Mouse (Mus musculus): ENCODE measurements around the gene Syt9. TPM values are rescaled to one million over a fixed set of nuclear protein-coding genes. Genes with fewer than 3 reads are reported as not detected.

Syt9 gene
- polyA plus RNA-seq, 1 experiment from 2014 or later, result 12.9 TPM

DNA sequence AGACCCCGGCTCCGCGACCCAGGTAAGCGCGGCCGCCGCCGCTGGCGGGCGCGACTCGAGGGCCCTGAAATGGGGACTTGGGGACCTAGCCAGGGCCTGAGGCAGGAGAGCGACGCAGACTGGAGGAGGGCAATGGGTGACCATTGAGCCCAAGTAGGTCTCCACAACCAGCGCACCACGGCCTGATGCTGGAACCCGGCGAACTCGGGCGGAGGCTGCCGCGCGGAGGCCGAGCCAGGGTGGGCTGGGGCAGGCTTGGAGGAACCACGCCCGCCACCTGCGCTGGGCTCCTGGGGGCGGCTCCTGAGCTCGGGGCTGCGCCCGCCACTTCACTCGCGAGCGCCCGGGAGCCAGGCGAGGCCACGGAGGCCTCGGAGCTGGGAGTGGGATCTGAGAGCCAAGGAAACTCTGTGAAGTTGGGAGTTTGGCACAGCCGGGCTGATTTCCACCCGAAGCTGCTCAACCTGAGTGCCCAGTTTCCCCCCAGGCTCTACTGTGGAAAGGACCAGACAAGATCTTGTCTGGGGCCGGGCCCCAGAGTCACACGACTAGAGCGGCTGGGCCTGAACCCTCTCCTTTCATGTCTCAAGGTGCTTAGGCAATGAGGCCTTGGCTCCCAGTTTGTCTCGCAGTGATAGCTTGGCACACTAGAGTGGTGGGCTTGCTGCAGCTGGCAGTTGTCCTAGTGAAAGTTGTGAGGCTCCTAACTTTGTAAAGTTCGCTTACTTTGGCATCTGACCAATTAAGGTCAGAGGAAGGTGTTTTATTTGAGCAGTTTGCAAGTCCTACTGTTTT, 795 bp downstream of the Syt9 start:
- Histone ChIP-seq H3K27me3 (replicated peaks; ENCODE audit: control insufficient read depth, insufficient read depth, low read length) (peaks cover 2% of the 10 kb centered on the region; the same call in 1 of the 2 replicates), H3K4me3 (ENCODE audit: low read length) (peak overlapping the region; percentile 79), H3K4me2 (ENCODE audit: low read length) (peak overlapping the region; percentile 92), H3K36me3 (ENCODE audit: control insufficient read depth, insufficient read depth, low read length) (no peaks in the 10 kb centered on the region), H3K9me3 (ENCODE audit: control insufficient read depth, low read length) (no peaks in the 10 kb centered on the region), H3K9ac (ENCODE audit: low read depth, low read length) (peak overlapping the region; percentile 84), H3K27ac (ENCODE audit: low read depth, low read length) (peak overlapping the region; percentile 74), H3K4me1 (ENCODE audit: control insufficient read depth, insufficient read depth, low read depth, low read length) (peaks cover 9% of the 10 kb centered on the region)
- ATAC-seq, result no peak; the same call in 1 of the 2 replicates
- 3% methylated on average over 45 of the region's 45 CpGs for WGBS

DNA sequence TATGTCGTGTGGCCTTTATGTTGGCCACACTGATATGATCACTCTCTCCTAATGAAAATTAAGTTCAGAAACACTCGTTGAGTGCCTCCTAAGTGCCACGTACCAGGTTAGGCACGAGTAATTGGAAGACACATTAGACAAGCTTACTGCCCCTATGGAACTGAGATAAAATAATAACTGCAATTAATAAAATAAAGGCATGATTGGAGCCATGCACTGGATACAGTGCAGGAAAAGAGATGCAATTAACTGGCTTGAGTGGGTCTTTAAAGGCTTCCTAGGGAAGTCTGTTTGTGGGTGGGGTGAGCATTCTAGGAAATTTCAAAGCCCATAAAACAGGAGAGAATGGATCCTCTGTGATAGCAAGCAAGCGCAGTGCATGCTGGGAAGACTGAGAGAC, 10.0 kb downstream of the Syt9 start:
- 78% methylated on average over 5 of the region's 5 CpGs for WGBS
- Histone ChIP-seq H3K9me3 (ENCODE audit: control insufficient read depth, low read length) (no peaks in the 10 kb centered on the region), H3K9ac (ENCODE audit: low read depth, low read length) (no peak overlapping the region), H3K4me3 (ENCODE audit: low read length) (no peak overlapping the region), H3K27ac (ENCODE audit: low read depth, low read length) (no peak overlapping the region), H3K4me1 (ENCODE audit: control insufficient read depth, insufficient read depth, low read depth, low read length) (no peaks in the 10 kb centered on the region), H3K4me2 (ENCODE audit: low read length) (no peak overlapping the region), H3K27me3 (replicated peaks; ENCODE audit: control insufficient read depth, insufficient read depth, low read length) (no peaks in the 10 kb centered on the region), H3K36me3 (ENCODE audit: control insufficient read depth, insufficient read depth, low read length) (no peaks in the 10 kb centered on the region)
- ATAC-seq, result peak; percentile 48; the same call in 1 of the 2 replicates

DNA sequence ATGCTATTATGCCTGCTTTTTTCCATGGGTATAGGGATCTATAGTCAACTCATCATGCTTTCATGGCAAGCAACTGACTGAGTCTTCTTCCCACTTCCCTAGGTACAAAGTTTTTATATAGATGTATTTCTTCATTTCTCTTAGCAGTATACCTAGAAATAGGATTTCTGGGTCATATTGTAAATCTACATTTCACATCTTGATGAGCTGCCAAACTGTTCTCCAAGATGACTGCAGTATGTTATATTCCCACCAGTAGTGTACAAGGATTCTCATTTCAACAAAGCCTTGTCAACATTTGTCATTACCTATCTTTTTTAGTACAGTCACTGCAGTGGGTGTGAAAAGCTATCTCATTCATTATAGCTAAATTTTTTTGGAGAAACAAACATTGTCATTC, 19.1 kb downstream of the Syt9 start:
- no peaks in the 10 kb centered on the region for H3K36me3 ChIP-seq (ENCODE audit: control insufficient read depth, insufficient read depth, low read length)
- H3K9ac ChIP-seq (ENCODE audit: low read depth, low read length), result no peak overlapping the region
- H3K27me3 ChIP-seq (replicated peaks; ENCODE audit: control insufficient read depth, insufficient read depth, low read length), result no peaks in the 10 kb centered on the region
- H3K4me3 ChIP-seq (ENCODE audit: low read length), result no peak overlapping the region
- no peak overlapping the region for H3K4me2 ChIP-seq (ENCODE audit: low read length)
- no peak overlapping the region for H3K27ac ChIP-seq (ENCODE audit: low read depth, low read length)
- ATAC-seq, result no peak
- no peaks in the 10 kb centered on the region for H3K4me1 ChIP-seq (ENCODE audit: control insufficient read depth, insufficient read depth, low read depth, low read length)
- H3K9me3 ChIP-seq (ENCODE audit: control insufficient read depth, low read length), result no peaks in the 10 kb centered on the region

DNA sequence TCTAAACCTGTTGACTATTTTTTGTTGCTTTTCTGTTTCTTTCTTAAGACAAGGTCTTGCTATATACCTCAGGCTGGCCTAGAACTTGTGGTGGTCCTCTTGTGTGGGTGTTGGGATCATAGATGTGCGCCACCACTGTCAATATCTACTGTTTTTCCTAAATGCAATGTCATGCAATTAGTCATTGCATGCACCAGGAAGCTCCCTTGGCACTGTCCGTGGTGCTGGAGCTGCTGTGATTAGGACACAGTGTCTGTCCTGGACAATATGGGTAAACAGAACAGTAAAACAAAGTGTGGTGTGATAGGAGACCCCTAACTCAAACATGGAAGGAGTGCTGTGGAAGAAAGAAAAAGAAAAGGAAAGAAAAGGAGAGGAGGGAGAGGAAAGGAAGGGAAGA, 22.2 kb downstream of the Syt9 start:
- no peak overlapping the region for H3K27ac ChIP-seq (ENCODE audit: low read depth, low read length)
- no peak overlapping the region for H3K4me3 ChIP-seq (ENCODE audit: low read length)
- no peak for ATAC-seq
- no peak overlapping the region for H3K4me2 ChIP-seq (ENCODE audit: low read length)
- 71% methylated on average over 2 of the region's 2 CpGs for WGBS
- no peaks in the 10 kb centered on the region for H3K27me3 ChIP-seq (replicated peaks; ENCODE audit: control insufficient read depth, insufficient read depth, low read length)
- H3K4me1 ChIP-seq (ENCODE audit: control insufficient read depth, insufficient read depth, low read depth, low read length), result no peaks in the 10 kb centered on the region
- H3K9me3 ChIP-seq (ENCODE audit: control insufficient read depth, low read length), result no peaks in the 10 kb centered on the region
- no peaks in the 10 kb centered on the region for H3K36me3 ChIP-seq (ENCODE audit: control insufficient read depth, insufficient read depth, low read length)
- H3K9ac ChIP-seq (ENCODE audit: low read depth, low read length), result no peak overlapping the region

DNA sequence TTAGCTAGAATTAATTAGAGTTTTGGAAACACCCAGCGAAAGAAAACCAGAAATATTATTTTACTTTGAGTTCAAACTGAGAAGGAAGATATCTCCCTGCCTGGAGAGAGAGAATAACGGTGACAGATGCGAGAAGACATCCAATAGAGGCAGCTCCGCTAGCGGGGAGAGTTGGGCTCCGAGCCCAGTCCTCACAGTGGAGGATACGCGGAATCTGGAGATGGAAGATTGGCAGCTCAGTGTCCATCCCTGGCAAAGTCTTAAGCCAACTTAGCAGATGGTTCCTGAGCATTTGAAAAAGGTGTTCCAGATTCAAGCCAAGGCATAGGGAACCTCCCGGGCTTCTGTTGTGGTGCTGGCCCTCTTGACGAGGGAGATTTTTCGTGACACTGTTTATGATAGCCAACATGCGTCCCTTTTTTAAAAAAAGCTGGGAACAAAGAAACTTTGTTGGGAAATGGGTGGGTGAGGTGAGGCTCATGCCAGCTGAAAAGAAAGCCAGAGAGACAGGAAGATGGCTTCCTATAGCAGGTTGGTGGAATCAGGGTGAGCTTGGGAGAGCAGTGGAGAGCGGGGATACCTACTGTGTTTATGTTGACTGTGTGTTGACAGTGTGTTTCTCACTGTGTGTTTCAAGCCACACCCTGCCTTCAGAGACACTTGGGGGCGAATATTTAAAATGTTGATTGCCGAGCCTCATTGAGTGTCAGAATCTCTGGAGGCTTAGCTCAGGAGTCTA, 29.7 kb downstream of the Syt9 start:
- H3K27me3 ChIP-seq (replicated peaks; ENCODE audit: control insufficient read depth, insufficient read depth, low read length), result no peaks in the 10 kb centered on the region
- no peak overlapping the region for H3K9ac ChIP-seq (ENCODE audit: low read depth, low read length)
- H3K27ac ChIP-seq (ENCODE audit: low read depth, low read length), result no peak overlapping the region
- H3K4me3 ChIP-seq (ENCODE audit: low read length), result no peak overlapping the region
- H3K4me1 ChIP-seq (ENCODE audit: control insufficient read depth, insufficient read depth, low read depth, low read length), result no peaks in the 10 kb centered on the region
- no peaks in the 10 kb centered on the region for H3K36me3 ChIP-seq (ENCODE audit: control insufficient read depth, insufficient read depth, low read length)
- WGBS, result 82% methylated on average over 15 of the region's 15 CpGs
- H3K4me2 ChIP-seq (ENCODE audit: low read length), result no peak overlapping the region
- ATAC-seq, result peak; percentile 73
- no peaks in the 10 kb centered on the region for H3K9me3 ChIP-seq (ENCODE audit: control insufficient read depth, low read length)

DNA sequence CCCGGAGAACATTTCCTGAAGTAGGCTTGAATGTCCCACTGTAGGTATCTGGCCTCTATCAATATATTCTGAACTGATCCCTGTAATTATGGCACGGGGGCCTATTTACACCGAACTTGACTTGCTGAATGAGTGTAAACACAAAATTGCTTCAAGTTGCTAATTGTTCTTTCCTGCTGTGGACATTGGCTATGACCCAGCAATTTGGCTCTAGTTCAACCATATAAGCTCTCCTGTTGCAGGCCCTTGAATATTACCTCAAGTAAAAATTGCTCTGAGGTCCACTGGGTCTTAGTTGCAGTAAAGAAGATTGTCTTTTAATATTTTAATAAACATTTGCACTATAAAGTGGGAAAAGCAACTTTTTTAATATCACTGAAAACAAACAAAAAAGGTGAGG, 32.7 kb downstream of the Syt9 start:
- 75% methylated on average over 3 of the region's 3 CpGs for WGBS

DNA sequence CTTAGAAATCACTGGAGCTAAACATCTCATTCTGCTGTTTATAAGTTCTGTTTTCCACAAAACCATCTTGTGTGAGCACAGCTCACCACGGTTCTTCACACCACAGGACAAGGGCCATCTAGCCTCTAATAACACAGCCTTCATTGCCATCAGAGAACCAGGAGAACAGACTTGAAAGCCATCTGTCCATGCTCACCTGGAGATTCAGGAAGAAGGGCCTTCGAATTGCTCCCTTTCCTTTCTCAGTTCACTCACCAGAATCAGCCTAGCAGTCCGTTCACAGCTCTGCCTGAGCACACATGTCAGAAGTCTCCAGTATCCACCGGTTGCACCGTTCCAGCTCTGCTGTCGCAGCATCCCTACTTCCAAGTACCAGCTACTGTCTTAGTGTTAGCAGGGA, 44.4 kb downstream of the Syt9 start:
- Histone ChIP-seq H3K9me3 (ENCODE audit: control insufficient read depth, low read length) (no peaks in the 10 kb centered on the region), H3K27me3 (replicated peaks; ENCODE audit: control insufficient read depth, insufficient read depth, low read length) (no peaks in the 10 kb centered on the region), H3K4me1 (ENCODE audit: control insufficient read depth, insufficient read depth, low read depth, low read length) (no peaks in the 10 kb centered on the region), H3K27ac (ENCODE audit: low read depth, low read length) (no peak overlapping the region), H3K4me3 (ENCODE audit: low read length) (no peak overlapping the region), H3K36me3 (ENCODE audit: control insufficient read depth, insufficient read depth, low read length) (no peaks in the 10 kb centered on the region), H3K4me2 (ENCODE audit: low read length) (no peak overlapping the region), H3K9ac (ENCODE audit: low read depth, low read length) (no peak overlapping the region)
- WGBS, result 88% methylated on average over 6 of the region's 6 CpGs
- no peak for ATAC-seq

More for the DNA sequence above, 32.7 kb downstream of the Syt9 start:
- Histone ChIP-seq H3K36me3 (ENCODE audit: control insufficient read depth, insufficient read depth, low read length) (no peaks in the 10 kb centered on the region), H3K9ac (ENCODE audit: low read depth, low read length) (no peak overlapping the region), H3K4me1 (ENCODE audit: control insufficient read depth, insufficient read depth, low read depth, low read length) (no peaks in the 10 kb centered on the region), H3K9me3 (ENCODE audit: control insufficient read depth, low read length) (no peaks in the 10 kb centered on the region), H3K4me2 (ENCODE audit: low read length) (no peak overlapping the region), H3K27ac (ENCODE audit: low read depth, low read length) (no peak overlapping the region), H3K27me3 (replicated peaks; ENCODE audit: control insufficient read depth, insufficient read depth, low read length) (no peaks in the 10 kb centered on the region), H3K4me3 (ENCODE audit: low read length) (no peak overlapping the region)
- ATAC-seq, result no peak; the same call in 1 of the 2 replicates

DNA sequence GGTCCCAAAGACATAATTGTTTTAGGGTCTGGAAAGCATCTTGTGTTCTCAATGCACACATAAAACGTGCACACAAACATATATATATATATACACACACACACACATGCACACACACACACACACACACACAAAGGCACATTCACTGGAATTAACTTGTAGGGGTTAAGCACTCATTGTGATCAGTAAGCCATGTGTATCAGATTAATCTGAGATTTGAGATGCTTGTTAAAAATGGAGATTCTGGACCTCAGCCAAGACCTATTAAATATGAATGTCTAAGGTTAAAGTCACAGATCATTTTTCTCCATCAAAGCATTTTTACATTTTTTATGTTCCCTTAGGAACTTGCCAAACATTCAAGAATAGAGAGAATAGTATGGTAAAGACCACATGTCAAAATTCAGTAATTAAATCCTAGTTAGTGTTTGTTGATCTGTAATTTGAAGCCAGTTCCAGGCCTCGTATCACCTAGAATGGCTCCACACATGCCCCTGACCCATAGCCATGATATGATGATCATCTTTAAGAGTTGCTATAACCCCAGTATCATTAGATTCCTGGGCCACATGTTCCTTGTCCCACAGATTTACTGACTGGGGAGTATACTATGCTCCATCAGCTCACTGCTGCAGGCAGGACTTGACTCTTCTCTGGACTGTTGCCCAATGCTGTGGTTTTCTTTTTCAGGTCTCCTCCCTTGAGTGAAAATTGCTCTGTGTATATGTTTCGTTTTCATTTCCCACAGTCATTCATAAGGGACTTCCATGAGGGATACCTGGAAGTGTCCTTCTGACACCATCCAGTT, 46.7 kb downstream of the Syt9 start:
- Histone ChIP-seq H3K4me3 (ENCODE audit: low read length) (no peak overlapping the region), H3K27me3 (replicated peaks; ENCODE audit: control insufficient read depth, insufficient read depth, low read length) (no peaks in the 10 kb centered on the region), H3K9me3 (ENCODE audit: control insufficient read depth, low read length) (no peaks in the 10 kb centered on the region), H3K9ac (ENCODE audit: low read depth, low read length) (no peak overlapping the region), H3K36me3 (ENCODE audit: control insufficient read depth, insufficient read depth, low read length) (no peaks in the 10 kb centered on the region), H3K27ac (ENCODE audit: low read depth, low read length) (no peak overlapping the region), H3K4me2 (ENCODE audit: low read length) (no peak overlapping the region), H3K4me1 (ENCODE audit: control insufficient read depth, insufficient read depth, low read depth, low read length) (no peaks in the 10 kb centered on the region)
- 0 out of 2 replicates have a peak, but pooled peaks have one; percentile 9 for ATAC-seq
- 68% methylated on average over 3 of the region's 3 CpGs for WGBS

DNA sequence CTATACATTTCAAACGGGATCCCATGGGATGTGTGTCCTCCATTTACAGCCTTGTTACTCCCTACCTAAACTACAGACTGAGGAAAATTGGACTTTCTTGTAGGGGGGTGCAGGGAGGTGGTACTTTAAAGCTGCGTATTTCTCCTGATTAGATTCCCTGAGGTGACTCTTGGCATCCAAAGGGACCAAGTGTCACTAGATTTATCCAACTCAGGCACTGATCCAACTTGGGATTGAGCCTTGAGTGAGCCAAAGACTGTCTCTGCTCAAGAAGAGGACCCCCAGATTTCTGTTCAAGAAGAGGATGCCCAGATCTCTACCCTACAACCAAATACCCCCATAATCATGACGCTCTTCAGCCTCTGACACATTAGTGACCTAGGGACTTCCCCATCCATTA, 66.9 kb downstream of the Syt9 start:
- 88% methylated on average over 3 of the region's 3 CpGs for WGBS
- H3K4me3 ChIP-seq (ENCODE audit: low read length), result no peak overlapping the region
- no peaks in the 10 kb centered on the region for H3K27me3 ChIP-seq (replicated peaks; ENCODE audit: control insufficient read depth, insufficient read depth, low read length)
- H3K9ac ChIP-seq (ENCODE audit: low read depth, low read length), result no peak overlapping the region
- H3K4me2 ChIP-seq (ENCODE audit: low read length), result no peak overlapping the region
- H3K9me3 ChIP-seq (ENCODE audit: control insufficient read depth, low read length), result no peaks in the 10 kb centered on the region
- ATAC-seq, result no peak
- no peak overlapping the region for H3K27ac ChIP-seq (ENCODE audit: low read depth, low read length)
- H3K4me1 ChIP-seq (ENCODE audit: control insufficient read depth, insufficient read depth, low read depth, low read length), result no peaks in the 10 kb centered on the region
- no peaks in the 10 kb centered on the region for H3K36me3 ChIP-seq (ENCODE audit: control insufficient read depth, insufficient read depth, low read length)
